Mouse (Mus musculus) myocyte (in vitro differentiated cells): ENCODE data around the gene Mtrf1l.

Source experiments
- CEBPB ChIP-seq: IDR thresholded peaks from 2 replicates; pipeline ENCODE4 v1.6.1; 2011; ENCODE audit warnings: mild to moderate bottlenecking, moderate library complexity; ENCODE audit not compliant: poor library complexity, insufficient read depth, severe bottlenecking
- E2F4 ChIP-seq: IDR thresholded peaks from one replicate; pipeline ENCODE4 v1.6.1; 2011; ENCODE audit warnings: mild to moderate bottlenecking, control low read depth, moderate library complexity; ENCODE audit not compliant: insufficient read depth
- MAX ChIP-seq: IDR thresholded peaks from one replicate; pipeline ENCODE4 v1.6.1; 2011; ENCODE audit warnings: low read depth, mild to moderate bottlenecking, control low read depth
- MYOD1 ChIP-seq, 3 experiments: IDR thresholded peaks; one replicate each; pipeline ENCODE4 v1.6.1; 2011; ENCODE audit warnings: control low read depth in 2 of 3, low read depth in 2 of 3, mild to moderate bottlenecking in 2 of 3, moderate library complexity in 1 of 3; ENCODE audit not compliant: insufficient read length in 2 of 3, control insufficient read depth in 1 of 3
- MYOG ChIP-seq, 3 experiments: IDR thresholded peaks; one replicate each; pipeline ENCODE4 v1.6.1; 2011; ENCODE audit warnings: control low read depth in 2 of 3, low read depth in 2 of 3, mild to moderate bottlenecking in 2 of 3; ENCODE audit not compliant: insufficient read length in 2 of 3, control insufficient read depth in 1 of 3, insufficient read depth in 1 of 3
- POLR2A ChIP-seq: IDR thresholded peaks from one replicate; pipeline ENCODE4 v1.6.1; 2011; ENCODE audit warnings: low read depth, mild to moderate bottlenecking, control low read depth, moderate library complexity; ENCODE audit not compliant: insufficient read length
- POLR2AphosphoS2 ChIP-seq: IDR thresholded peaks from one replicate; pipeline ENCODE4 v1.6.1; 2011; ENCODE audit warnings: low read depth, control low read depth; ENCODE audit not compliant: insufficient read length
- REST ChIP-seq: IDR thresholded peaks from one replicate; pipeline ENCODE4 v1.6.1; 2011; ENCODE audit warnings: mild to moderate bottlenecking, control low read depth, moderate library complexity; ENCODE audit not compliant: insufficient read depth, insufficient read length
- SRF ChIP-seq: IDR thresholded peaks from one replicate; pipeline ENCODE4 v1.6.1; 2011; ENCODE audit warnings: low read depth; ENCODE audit not compliant: control insufficient read depth, insufficient read length
- TCF12 ChIP-seq: IDR thresholded peaks from one replicate; pipeline ENCODE4 v1.6.1; 2011; ENCODE audit warnings: mild to moderate bottlenecking, control low read depth; ENCODE audit not compliant: poor library complexity, insufficient read depth, severe bottlenecking
- TCF3 ChIP-seq: IDR thresholded peaks from one replicate; pipeline ENCODE4 v1.6.1; 2011; ENCODE audit warnings: low read depth, control low read depth; ENCODE audit not compliant: insufficient read length
- USF1 ChIP-seq: IDR thresholded peaks from one replicate; pipeline ENCODE4 v1.6.1; 2011; ENCODE audit warnings: low read depth, mild to moderate bottlenecking, control low read depth, moderate library complexity

DNA sequence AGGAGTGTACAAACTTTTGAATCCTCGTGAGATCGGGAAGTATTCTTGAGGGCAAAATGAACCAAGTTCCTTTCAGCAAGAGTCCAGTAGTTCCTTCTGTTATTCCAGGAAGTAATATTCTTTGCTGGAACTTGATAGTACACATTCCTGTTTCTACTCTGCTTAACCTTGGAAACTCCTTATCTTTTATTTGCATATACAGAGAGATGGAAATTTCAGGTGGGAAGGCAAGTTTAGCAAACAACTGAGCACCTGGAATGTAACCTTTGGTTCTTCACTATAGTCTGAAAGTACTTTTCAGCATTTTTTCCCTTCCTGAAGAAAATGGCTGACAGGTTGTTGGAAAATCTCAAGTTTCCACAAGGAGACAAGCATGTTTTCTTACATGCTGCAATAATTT lies 16.0 kb downstream of the Mtrf1l start:
- TF ChIP-seq POLR2A (no peak), MAX (no peak), E2F4 (no peak), CEBPB (no peak), USF1 (no peak), TCF3 (no peak), POLR2AphosphoS2 (no peak), MYOG (IDR thresholded peaks at IDR 0.05; ENCODE audit: control insufficient read depth in 1 of 3, insufficient read depth in 1 of 3, insufficient read length in 2 of 3, low read depth in 2 of 3) (no peak), TCF12 (no peak), MYOD1 (IDR thresholded peaks at IDR 0.05; ENCODE audit: control insufficient read depth in 1 of 3, insufficient read length in 2 of 3, low read depth in 2 of 3) (no peak), SRF (no peak), REST (no peak)
